Mouse (Mus musculus) activated CD4-positive, CD25-positive, alpha-beta regulatory T cell, adult 4 months (primary cell): ENCODE data around the gene Gm27021. TPM values are rescaled to one million over a fixed set of nuclear protein-coding genes. Genes with fewer than 3 reads are reported as not detected.

Experiments used
- ATAC-seq: one replicate; pipeline ENCODE4 v1.8.0; 2017
- polyA plus RNA-seq, 2 experiments: library from polyadenylated mRNA; unstranded; fragments of 100-300 nt; shearing (Covaris generic); gene quantifications; one replicate each; pipeline ENCODE4 v1.2.1; 2017

Gm27021 gene
- polyA plus RNA-seq, 2 experiments from 2014 or later, result not detected

DNA sequence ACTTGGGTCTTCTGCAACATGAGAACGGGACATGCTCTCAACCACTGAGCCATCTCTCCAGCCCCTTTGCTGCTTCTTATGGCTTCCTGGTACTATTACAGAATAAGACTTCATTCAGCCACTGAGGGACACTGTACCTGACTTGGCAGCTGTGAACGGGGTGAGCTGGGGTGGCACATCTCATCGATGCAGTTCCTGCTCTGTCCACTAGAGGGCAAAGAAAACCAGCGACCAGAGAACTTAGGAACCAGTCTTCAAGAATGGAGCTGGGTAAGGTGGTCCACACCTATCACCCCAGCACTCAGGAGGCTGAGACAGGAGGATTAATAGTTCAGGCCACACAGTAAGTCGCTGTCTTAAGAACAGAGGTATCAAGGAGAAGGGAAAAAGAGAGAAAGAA lies 71.9 kb downstream of the Gm27021 start:
- peak; percentile 61 for ATAC-seq

DNA sequence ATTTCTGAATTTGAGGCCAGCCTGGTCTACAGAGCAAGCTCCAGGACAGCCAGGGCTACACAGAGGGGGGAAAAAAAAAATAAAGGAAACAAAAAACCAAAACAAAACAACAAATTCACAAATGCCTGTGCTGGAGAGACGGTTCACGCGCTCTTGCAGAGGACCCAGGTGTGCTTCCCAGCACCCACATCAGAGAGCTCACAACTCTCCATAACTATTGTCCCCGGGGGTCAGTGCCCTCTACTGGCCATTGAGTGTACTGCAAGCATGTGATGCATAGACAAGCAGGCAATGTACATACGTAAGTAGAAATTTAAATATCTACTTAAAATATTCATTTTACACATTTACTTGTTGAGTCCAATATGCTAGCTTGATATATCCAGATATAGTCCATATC lies 73.3 kb downstream of the Gm27021 start:
- ATAC-seq, result no peak

DNA sequence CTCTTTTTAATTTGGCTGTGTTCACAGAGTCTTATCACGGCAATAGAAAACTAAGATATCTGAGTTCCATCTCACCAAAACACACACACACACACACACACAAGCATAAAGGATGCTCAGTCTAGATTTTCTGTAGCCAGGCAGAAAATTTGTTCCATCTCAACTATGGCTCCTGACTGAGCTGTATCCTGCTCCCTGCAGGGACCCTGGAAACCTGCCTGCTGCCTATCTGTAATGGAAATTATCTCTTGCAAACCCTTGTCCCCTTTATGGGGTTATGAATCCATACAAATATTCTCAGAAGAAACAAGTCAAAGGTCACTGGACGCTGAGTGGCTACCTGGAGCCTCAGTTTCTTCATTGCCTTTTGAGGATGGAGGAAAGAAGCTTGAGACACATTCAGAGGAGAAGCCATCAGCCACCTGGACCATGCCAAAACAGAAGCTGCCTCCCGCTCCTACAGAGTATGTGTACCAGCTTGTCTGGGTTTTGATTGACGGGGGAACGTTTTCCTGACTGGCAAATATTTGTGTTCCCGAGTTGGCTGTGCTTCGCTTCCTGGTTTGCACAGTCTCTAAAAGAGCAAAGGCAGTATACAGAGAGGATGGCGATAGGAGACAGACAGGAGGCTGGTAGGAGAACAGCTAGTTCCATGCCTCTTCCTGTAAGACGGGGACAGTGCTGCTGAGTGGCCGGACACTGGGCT lies 76.1 kb downstream of the Gm27021 start:
- ATAC-seq, result no peak

- ATAC-seq, result no peak
These were observed 78.0 kb downstream of the Gm27021 start for GRCm38 (mm10) chr8:120589921-120590320.

DNA sequence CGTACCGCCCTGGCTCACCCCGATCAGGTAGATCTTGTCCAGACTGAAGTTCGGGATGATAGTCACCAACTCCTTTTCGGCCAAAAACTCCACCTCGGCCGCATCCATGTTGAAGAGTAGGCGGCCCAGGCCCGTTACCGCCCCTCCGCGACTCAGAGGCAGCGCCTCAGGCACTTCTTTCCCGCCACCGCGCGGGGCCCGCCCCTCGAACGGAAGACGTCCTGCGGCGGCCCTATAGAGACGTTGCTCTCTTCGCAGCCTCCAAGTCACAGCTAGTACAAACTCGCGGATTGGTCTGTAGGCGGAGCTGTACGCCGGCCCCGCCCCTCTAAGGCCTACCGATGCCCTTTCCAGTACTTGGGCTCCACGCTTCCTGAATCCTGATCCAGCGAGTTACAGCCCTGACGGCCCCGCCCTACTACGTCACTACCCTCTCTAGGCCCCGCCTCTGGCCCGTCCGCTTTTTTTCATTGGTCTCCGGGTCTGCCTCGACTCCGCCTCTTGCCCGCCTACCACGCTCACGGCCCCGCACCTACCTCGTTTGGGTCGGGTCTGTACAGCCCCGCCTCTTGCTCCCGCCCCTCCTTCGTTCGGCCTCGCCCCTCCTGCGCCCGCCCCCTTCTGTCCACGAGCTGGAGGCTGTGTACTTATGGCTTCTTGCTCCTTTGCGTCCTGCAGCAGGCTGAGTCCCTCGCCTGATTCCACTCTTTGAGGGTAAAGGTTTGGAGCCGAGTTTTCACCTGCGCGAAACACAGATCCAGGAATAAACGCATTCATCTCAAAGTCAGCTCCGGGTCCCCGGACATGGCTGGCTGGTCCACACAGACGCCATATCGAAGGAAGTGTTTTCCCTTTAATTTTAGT lies 78.7 kb downstream of the Gm27021 start, which contains the start of gene Gins2:
Gene Gins2, minus strand, starts transcription at position 397 of the 864 bp plus-strand sequence.
- peak; percentile 96 for ATAC-seq

DNA sequence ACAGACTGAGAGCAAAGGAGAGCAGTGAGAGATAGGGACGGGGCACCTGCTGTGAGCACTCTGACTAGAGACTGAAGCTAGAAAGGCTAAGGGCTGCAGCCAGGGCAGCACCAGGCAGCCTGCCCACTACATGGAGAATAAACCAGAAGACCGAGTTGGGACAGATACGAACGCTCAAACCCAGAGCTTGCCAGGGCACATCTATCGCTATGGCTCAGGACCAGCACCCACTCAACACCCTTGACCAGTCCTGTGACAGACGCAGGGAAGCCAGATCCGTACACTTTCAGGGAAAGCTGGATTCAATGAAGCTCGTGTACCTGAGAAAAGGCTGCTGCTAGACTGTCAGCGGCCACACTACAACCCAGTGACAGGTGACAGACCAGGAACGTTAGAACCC lies 82.4 kb downstream of the Gm27021 start:
- ATAC-seq, result no peak

- ATAC-seq, result no peak
These were observed 86.1 kb downstream of the Gm27021 start for GRCm38 (mm10) chr8:120581811-120582210.

- ATAC-seq, result no peak
These were observed 86.5 kb downstream of the Gm27021 start for GRCm38 (mm10) chr8:120581329-120581728.

DNA sequence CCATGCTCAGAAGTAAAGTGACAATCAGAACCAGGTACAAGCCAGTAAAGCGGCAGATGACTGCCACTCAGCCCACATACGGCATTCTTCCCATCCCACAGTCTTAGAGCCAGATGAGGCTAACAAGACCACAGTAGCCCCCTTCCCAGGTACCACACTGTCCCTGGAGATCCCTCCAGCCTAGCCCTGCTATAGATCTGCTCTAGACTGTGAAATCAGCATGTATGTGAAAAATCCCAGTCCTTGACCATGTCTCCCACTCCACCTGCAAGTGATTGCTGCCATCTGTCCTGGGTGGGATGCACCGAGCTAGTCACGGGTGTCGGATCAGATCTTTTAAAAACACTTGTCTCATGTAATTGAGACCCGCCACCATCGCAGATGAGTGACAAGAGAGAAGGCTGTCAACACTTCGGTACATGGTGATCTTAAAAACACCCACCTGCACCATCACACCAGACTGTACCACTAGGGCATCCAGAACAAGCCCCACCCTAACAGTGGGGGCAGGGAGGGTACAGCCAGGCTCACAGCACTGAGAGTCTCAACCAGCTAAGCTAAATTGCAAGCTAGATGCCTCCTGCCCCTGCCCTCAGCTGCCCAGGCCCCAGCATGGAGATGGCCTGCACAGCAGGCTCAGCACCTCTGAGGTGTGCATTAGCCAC lies 87.4 kb downstream of the Gm27021 start:
- no peak for ATAC-seq

DNA sequence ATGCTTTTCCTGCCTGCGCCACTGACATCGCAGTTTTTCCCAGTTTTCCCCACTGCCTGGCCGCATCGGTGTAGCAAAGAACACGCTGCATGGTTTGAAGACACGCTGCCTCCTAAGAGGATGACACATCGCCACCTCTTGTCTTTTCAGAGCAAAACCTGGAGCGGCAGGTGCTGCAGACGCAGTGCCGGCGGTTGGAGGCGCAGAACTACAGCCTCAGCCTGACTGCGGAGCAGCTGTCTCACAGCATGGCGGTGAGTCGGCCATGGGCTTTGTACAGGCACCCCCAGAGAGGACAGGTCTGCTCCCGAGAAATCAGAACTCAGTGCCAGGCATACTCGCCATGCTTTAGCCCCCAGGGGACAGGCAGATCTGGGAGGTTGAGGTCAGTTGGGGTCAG lies 90.1 kb downstream of the Gm27021 start:
- ATAC-seq, result no peak

GRCm38 (mm10) chr8:120575801-120576200 lies 92.1 kb downstream of the Gm27021 start:
- no peak for ATAC-seq

DNA sequence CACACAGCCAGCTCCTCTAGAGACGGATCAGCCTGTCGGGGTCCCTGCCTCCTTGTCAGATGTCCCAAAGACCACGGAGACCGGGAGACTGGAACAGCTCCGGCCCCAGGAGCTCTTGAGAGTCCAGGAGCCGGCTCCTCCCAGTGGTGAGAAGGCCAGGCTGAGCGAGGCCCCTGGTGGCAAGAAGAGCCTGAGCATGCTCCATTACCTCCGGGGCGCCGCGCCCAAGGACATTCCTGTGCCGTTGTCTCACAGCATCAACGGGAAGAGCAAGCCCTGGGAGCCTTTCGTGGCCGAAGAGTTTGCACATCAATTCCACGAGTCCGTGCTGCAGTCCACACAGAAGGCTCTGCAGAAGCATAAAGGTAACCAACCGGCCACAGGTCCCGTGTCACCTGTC lies 92.9 kb downstream of the Gm27021 start:
- ATAC-seq, result no peak

DNA sequence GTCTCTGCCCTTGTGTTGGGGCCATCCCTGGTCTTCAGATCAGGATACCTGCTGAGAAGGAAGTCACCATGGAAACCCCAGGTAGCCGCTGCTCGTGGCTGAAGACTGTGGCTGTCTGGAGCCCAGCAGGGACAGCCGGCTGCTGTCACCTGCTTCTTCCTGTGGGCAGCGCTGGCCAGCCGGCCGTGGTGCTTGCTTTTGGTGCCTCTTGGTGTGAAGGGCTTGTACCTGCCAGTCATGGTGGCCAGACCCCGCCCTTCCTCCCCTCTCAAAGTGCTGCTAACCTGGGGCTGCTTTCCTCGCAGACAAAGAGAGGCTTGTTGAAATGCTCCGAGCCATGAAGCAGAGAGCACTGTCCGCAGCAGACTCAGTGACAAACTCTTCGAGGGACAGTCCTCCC lies 94.0 kb downstream of the Gm27021 start:
- ATAC-seq, result no peak

GRCm38 (mm10) chr8:120572534-120572933 lies 95.3 kb downstream of the Gm27021 start:
- no peak for ATAC-seq

- no peak for ATAC-seq
These were observed 96.3 kb downstream of the Gm27021 start for GRCm38 (mm10) chr8:120571561-120571960.

- no peak for ATAC-seq
These were observed 97.8 kb downstream of the Gm27021 start for GRCm38 (mm10) chr8:120569939-120570715.

- no peak for ATAC-seq
These were observed 98.8 kb downstream of the Gm27021 start for GRCm38 (mm10) chr8:120569123-120569522.

GRCm38 (mm10) chr8:120568164-120568798 lies 99.6 kb downstream of the Gm27021 start:
- ATAC-seq, result no peak

DNA sequence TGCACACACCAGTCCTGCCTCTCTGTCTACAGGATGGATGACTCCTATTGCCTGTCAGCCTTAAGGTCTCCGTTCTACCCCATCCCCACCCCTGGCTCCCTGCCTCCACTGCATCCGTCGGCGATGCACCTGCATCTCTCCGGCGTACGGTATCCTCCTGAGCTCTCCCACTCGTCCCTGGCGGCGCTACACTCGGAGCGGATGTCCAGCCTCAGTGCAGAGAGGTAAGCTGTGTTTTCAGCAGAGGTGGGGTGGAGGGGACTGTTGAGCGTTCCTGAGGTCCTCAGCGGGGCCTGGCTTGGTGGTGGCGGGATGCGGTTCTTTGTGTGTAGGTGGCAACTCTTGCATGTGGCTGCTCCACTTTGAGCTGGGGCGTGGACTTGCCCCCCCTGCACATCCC lies 100.1 kb downstream of the Gm27021 start:
- no peak for ATAC-seq

DNA sequence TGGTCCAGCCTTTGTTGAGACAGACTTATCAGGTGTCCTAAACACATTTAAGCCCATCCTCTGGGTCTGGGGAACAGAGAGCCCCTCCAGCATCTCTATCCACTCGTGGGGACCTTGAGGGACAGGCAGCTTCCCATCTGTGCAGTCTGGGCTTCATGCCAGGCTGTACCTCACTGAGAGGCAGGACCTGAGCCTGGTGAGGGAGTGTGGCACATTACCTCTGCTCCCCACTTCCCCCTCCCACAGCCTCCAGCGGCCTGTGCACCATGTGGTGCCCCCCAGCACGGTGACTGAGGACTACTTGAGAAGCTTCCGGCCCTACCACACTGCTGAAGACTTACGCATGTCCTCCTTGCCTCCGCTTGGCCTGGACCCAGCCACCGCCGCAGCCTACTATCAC lies 101.2 kb downstream of the Gm27021 start:
- ATAC-seq, result no peak

DNA sequence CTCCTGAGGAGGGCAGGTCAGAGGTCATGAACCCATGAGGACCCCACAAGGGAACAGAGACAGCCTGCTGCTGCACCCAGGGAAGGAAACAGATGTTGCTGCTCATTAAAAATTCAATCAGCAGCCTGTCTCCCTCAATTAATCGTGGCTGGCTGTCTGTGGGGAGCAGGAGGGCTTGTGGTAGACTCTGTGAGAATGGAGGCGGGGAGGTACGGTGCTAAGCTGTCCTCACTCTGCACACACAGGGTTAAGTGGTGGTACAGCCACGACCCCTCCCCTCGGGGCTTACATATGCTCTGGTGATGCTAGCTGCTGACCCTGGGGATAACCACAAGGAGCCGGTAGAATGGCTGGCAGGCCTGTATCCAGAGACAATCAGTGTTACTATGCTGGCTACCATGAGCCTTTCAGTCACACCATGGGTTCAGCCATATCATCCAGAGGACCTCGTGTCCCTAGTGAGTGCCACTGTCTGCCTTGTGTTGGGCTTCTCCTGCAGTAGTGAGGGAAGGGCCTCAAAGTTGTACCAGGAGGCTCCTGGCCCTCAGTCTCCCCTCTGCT lies 102.6 kb downstream of the Gm27021 start:
- ATAC-seq, result no peak
